Mouse (Mus musculus): Measurements from ENCODE around the gene Vmn1r2. TPM values are rescaled to one million over a fixed set of nuclear protein-coding genes. Genes with fewer than 3 reads are reported as not detected.

Gene Vmn1r2
- polyA plus RNA-seq, 1 experiment from 2014 or later: not detected

Other genes starting within 250 kb of the Vmn1r2 start
- gene Vmn1r3, start 18.0 kb downstream of the Vmn1r2 start, polyA plus RNA-seq (2015; fragmentation: Nextera tagmentation; extraction: Ambion mirVana): not detected in 2 replicates